Mouse (Mus musculus): Measurements from ENCODE around the gene Il17rb. TPM values are rescaled to one million over a fixed set of nuclear protein-coding genes. Genes with fewer than 3 reads are reported as not detected.

The Il17rb gene
- polyA plus RNA-seq, 1 experiment from 2014 or later, result 2.2 TPM

DNA sequence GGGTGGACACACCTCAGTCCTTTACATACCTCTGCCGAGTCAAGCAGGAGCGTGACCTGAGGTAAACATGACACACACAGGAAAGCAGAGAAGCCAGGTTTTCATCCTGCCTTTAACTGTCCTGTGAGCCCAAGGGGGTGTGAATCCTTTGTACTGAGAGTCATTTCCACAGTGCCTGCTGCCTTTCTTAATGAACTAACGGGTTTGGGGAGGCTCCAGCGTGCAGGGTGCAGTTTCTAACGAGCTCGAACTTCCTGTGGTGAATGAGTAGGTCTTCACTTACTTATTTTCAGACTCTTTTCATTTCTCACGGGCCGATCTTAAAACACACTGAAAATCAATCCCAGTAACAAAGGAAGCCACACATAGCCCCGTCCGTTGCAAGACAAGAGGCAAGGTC, 5.8 kb upstream of the Il17rb start:
- 55% methylated on average over 10 of the region's 10 CpGs for WGBS
- H3K4me3 ChIP-seq (replicated peaks), result no peak overlapping the region
- ATAC-seq (ENCODE audit: insufficient number of reproducible peaks, low FRiP score, low TSS enrichment, low read depth), result no peak
- no peaks in the 10 kb centered on the region for H3K27me3 ChIP-seq
- no peak overlapping the region for H3K4me2 ChIP-seq (replicated peaks)
- H3K36me3 ChIP-seq, result no peaks in the 10 kb centered on the region
- peaks cover 20% of the 10 kb centered on the region for H3K4me1 ChIP-seq
- H3K9me3 ChIP-seq (replicated peaks), result no peaks in the 10 kb centered on the region
- H3K9ac ChIP-seq, result no peak overlapping the region
- H3K27ac ChIP-seq (replicated peaks), result no peak overlapping the region

GRCm38 (mm10) chr14:30011886-30012560, 3.3 kb upstream of the Il17rb start:
- Histone ChIP-seq H3K4me1 (peaks cover 34% of the 10 kb centered on the region), H3K4me2 (replicated peaks) (no peak overlapping the region), H3K36me3 (no peaks in the 10 kb centered on the region), H3K27me3 (peaks cover 12% of the 10 kb centered on the region), H3K27ac (replicated peaks) (peak overlapping the region; percentile 12; the same call in 1 of the 2 replicates), H3K9me3 (replicated peaks) (no peaks in the 10 kb centered on the region), H3K4me3 (replicated peaks) (no peak overlapping the region), H3K9ac (no peak overlapping the region)
- 74% methylated on average over 10 of the region's 10 CpGs for WGBS
- no peak for ATAC-seq (ENCODE audit: insufficient number of reproducible peaks, low FRiP score, low TSS enrichment, low read depth)

DNA sequence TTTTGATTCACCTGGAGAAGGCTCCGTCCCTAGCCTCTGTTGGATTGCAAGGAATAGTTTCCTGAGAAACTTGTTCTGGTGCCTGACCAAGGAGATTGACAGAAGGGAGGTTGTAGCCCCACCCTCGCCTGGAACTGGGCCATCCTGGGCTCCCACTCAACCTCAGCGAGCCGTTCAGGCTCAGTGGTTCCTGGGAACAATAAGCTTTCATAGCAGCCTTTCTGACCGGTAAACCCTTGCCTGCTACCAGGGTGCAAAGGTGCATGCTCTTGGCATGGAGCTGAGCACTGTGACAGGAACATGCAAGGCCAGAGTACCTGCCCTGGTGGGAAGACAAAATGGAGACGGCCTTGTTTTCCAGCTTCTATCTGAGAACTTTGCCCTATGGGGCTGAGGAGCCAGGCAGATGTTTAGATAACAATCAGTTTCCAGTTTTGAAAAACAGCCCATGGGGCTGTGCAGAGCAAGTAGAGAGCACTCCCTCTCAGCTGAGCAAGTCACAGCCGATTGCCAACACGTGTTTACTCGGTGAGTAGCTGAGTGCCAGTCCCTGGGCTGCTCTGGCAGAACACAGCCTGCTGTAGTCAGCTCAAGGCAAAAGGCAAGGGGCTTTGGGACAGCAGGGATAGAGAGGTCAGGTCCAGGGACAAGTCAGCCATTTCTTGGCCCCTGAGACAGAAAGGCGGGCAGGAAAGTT, 1.3 kb upstream of the Il17rb start:
- ATAC-seq (ENCODE audit: insufficient number of reproducible peaks, low FRiP score, low TSS enrichment, low read depth), result peak; percentile 58
- Histone ChIP-seq H3K4me2 (replicated peaks) (peak overlapping the region; percentile 91; the same call in 1 of the 2 replicates), H3K27ac (replicated peaks) (peak overlapping the region; percentile 79), H3K4me1 (peaks cover 34% of the 10 kb centered on the region), H3K9ac (no peak overlapping the region), H3K9me3 (replicated peaks) (no peaks in the 10 kb centered on the region), H3K36me3 (no peaks in the 10 kb centered on the region), H3K27me3 (peaks cover 12% of the 10 kb centered on the region), H3K4me3 (replicated peaks) (peak overlapping the region; percentile 43)
- 42% methylated on average over 10 of the region's 10 CpGs for WGBS

DNA sequence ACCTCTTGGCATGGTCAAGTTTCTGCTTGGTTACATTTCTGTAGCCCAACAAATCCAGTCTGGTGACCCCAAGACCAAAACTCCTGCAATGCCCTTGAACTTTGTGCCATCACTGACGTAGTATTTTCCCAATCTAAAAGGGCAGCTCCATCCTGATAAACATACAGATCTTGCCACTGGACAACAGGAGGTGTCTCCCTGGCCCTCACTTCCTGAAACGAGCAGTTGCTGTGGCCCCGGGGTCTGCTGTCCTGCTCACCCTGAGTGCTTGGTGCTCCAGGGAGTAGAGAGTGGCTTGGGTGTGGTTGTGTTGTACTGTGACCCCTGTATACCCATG, 9.3 kb downstream of the Il17rb start:
- Histone ChIP-seq H3K4me1 (no peaks in the 10 kb centered on the region), H3K4me2 (replicated peaks) (no peak overlapping the region), H3K27me3 (no peaks in the 10 kb centered on the region), H3K36me3 (peaks cover 27% of the 10 kb centered on the region), H3K9me3 (replicated peaks) (no peaks in the 10 kb centered on the region), H3K27ac (replicated peaks) (no peak overlapping the region), H3K4me3 (replicated peaks) (no peak overlapping the region), H3K9ac (no peak overlapping the region)
- no peak for ATAC-seq (ENCODE audit: insufficient number of reproducible peaks, low FRiP score, low TSS enrichment, low read depth)
- WGBS, result 88% methylated on average over 3 of the region's 3 CpGs

DNA sequence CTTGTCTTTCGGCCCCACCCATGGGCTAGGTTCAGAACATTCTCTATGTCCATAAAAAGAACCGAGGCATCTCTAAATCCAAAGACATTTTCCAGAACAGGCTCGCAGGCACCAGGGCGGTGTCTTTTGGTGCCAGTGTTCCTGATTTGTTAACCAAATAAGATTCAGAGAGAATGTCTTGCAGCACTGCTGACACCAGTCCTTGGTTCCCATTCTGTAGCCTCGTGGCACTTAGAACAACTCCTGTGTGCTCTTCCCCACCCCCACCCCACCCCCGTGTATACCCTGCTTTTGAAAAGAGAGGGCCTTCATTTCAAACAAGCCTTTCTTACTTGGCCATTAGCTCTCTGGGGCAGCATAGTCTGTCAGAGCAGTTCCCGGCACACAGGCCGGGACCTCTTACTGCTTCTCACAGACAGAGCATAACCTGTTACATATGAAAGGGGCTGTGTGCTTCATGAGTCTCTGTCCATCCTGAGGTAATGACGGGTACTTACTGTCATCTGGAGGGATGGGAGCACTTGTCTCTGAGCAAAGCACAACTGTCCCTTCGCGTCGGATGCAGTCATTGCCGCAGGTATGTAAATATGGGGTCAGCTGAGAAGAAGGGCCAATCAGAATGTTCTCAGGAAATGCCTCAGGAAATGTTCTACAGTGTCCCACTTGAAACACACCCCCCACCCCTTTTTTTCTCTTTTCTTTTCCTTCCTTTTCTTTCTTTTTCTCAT, 9.8 kb downstream of the Il17rb start:
- Histone ChIP-seq H3K4me3 (replicated peaks) (no peak overlapping the region), H3K4me1 (no peaks in the 10 kb centered on the region), H3K4me2 (replicated peaks) (no peak overlapping the region), H3K9ac (no peak overlapping the region), H3K9me3 (replicated peaks) (no peaks in the 10 kb centered on the region), H3K27ac (replicated peaks) (no peak overlapping the region), H3K36me3 (peaks cover 32% of the 10 kb centered on the region), H3K27me3 (no peaks in the 10 kb centered on the region)
- WGBS, result 75% methylated on average over 13 of the region's 13 CpGs
- no peak for ATAC-seq (ENCODE audit: insufficient number of reproducible peaks, low FRiP score, low TSS enrichment, low read depth)

DNA sequence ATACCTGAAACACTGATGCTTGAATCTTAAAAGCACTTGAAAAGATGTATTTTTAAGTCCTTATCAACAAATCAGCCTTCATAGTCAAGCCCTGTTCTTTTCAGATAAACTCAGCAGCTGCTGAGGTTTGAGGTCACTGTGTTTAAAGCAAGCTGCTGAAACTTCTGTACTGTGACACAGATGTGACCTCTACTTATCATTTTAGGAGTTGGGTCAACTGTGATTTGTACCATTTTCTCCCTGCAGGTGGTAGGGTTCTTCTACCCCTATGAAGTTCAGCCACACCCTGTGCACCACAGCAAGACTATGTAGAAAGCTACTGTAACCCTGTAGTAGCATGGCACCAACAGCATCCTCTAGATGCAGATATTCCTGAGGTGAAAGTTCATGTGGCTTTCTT, 11.4 kb downstream of the Il17rb start:
- ATAC-seq (ENCODE audit: insufficient number of reproducible peaks, low FRiP score, low TSS enrichment, low read depth), result no peak
- peaks cover 48% of the 10 kb centered on the region for H3K36me3 ChIP-seq
- H3K9ac ChIP-seq, result no peak overlapping the region
- H3K27me3 ChIP-seq, result no peaks in the 10 kb centered on the region
- H3K27ac ChIP-seq (replicated peaks), result no peak overlapping the region
- H3K9me3 ChIP-seq (replicated peaks), result no peaks in the 10 kb centered on the region
- no peaks in the 10 kb centered on the region for H3K4me1 ChIP-seq
- H3K4me3 ChIP-seq (replicated peaks), result no peak overlapping the region
- no peak overlapping the region for H3K4me2 ChIP-seq (replicated peaks)

GRCm38 (mm10) chr14:29996000-29996751, 12.5 kb downstream of the Il17rb start:
- no peak for ATAC-seq (ENCODE audit: insufficient number of reproducible peaks, low FRiP score, low TSS enrichment, low read depth)
- no peaks in the 10 kb centered on the region for H3K9me3 ChIP-seq (replicated peaks)
- 88% methylated on average over 11 of the region's 11 CpGs for WGBS
- H3K4me3 ChIP-seq (replicated peaks), result no peak overlapping the region
- H3K27me3 ChIP-seq, result no peaks in the 10 kb centered on the region
- peaks cover 60% of the 10 kb centered on the region for H3K36me3 ChIP-seq
- H3K27ac ChIP-seq (replicated peaks), result no peak overlapping the region
- H3K4me1 ChIP-seq, result no peaks in the 10 kb centered on the region
- no peak overlapping the region for H3K4me2 ChIP-seq (replicated peaks)
- no peak overlapping the region for H3K9ac ChIP-seq

DNA sequence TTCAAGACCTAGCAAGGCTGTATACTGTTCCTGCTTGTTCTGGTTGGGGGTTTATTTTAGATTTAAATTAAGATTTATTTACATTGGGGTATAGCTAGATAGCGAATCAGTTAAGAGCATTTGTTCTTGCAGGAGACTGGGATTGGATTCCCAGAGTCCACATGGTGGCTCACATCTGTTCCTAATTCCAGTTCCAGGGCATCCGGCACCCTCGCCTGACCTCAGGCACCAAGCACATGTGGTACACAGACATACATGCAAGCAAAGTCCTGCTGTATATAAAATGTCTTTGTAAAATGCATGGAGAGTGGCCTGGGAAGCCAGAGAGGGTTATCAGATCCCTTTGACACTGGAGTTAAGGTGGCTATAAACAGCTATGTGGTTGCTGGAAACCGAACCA, 13.7 kb downstream of the Il17rb start:
- WGBS, result 36% methylated on average over 4 of the region's 4 CpGs
- no peaks in the 10 kb centered on the region for H3K27me3 ChIP-seq
- no peaks in the 10 kb centered on the region for H3K4me1 ChIP-seq
- H3K4me3 ChIP-seq (replicated peaks), result no peak overlapping the region
- H3K9me3 ChIP-seq (replicated peaks), result no peaks in the 10 kb centered on the region
- peaks cover 72% of the 10 kb centered on the region for H3K36me3 ChIP-seq
- H3K27ac ChIP-seq (replicated peaks), result no peak overlapping the region
- no peak overlapping the region for H3K4me2 ChIP-seq (replicated peaks)
- no peak overlapping the region for H3K9ac ChIP-seq
- no peak for ATAC-seq (ENCODE audit: insufficient number of reproducible peaks, low FRiP score, low TSS enrichment, low read depth)

DNA sequence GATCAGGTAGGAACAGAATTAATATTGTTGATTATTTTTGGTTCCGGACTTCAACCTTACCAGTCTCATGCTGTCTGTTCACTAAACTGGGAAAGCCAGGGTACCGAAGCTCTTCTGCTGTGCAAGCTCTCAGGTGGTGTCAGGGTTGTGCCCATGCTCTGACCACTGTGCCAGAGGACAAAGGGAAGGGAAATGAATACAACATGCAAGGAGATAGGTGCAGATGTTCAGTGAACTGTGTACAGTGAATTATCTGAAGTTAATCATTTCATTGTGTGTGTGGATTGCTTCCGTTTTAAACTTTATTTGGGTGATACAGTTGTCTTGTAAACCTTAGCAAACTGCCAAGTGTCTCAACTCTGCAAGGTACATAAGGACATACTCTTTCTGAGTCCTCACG, 20.4 kb downstream of the Il17rb start:
- Histone ChIP-seq H3K4me2 (replicated peaks) (no peak overlapping the region), H3K4me3 (replicated peaks) (no peak overlapping the region), H3K36me3 (peaks cover 100% of the 10 kb centered on the region), H3K27me3 (no peaks in the 10 kb centered on the region), H3K4me1 (no peaks in the 10 kb centered on the region), H3K27ac (replicated peaks) (no peak overlapping the region), H3K9me3 (replicated peaks) (no peaks in the 10 kb centered on the region), H3K9ac (no peak overlapping the region)
- WGBS, result 91% methylated on average over 4 of the region's 4 CpGs
- ATAC-seq (ENCODE audit: insufficient number of reproducible peaks, low FRiP score, low TSS enrichment, low read depth), result no peak

GRCm38 (mm10) chr14:29987739-29988138, 21.0 kb downstream of the Il17rb start:
- no peak for ATAC-seq (ENCODE audit: insufficient number of reproducible peaks, low FRiP score, low TSS enrichment, low read depth)
- no peak overlapping the region for H3K9ac ChIP-seq
- H3K4me2 ChIP-seq (replicated peaks), result no peak overlapping the region
- H3K27ac ChIP-seq (replicated peaks), result no peak overlapping the region
- no peaks in the 10 kb centered on the region for H3K4me1 ChIP-seq
- H3K4me3 ChIP-seq (replicated peaks), result no peak overlapping the region
- no peaks in the 10 kb centered on the region for H3K9me3 ChIP-seq (replicated peaks)
- H3K27me3 ChIP-seq, result no peaks in the 10 kb centered on the region
- 90% methylated on average over 9 of the region's 9 CpGs for WGBS
- H3K36me3 ChIP-seq, result peaks cover 100% of the 10 kb centered on the region

GRCm38 (mm10) chr14:29987276-29987675, 21.4 kb downstream of the Il17rb start:
- no peak overlapping the region for H3K4me2 ChIP-seq (replicated peaks)
- H3K27ac ChIP-seq (replicated peaks), result no peak overlapping the region
- H3K27me3 ChIP-seq, result no peaks in the 10 kb centered on the region
- peaks cover 100% of the 10 kb centered on the region for H3K36me3 ChIP-seq
- 93% methylated on average over 6 of the region's 6 CpGs for WGBS
- H3K9me3 ChIP-seq (replicated peaks), result no peaks in the 10 kb centered on the region
- no peaks in the 10 kb centered on the region for H3K4me1 ChIP-seq
- ATAC-seq (ENCODE audit: insufficient number of reproducible peaks, low FRiP score, low TSS enrichment, low read depth), result no peak
- H3K9ac ChIP-seq, result no peak overlapping the region
- no peak overlapping the region for H3K4me3 ChIP-seq (replicated peaks)
